Mouse (Mus musculus) CH12.LX (cell line): Measurements from ENCODE around the gene Ston1.

Source experiments
- CHD1 ChIP-seq: IDR thresholded peaks from 2 replicates; pipeline ENCODE4 v1.6.1; 2012; ENCODE audit warnings: low read depth, low read length, improper control_type of control experiment, inconsistent platforms
- CTCF ChIP-seq, 2 experiments: IDR thresholded peaks in 1 of 2; conservative IDR thresholded peaks in 1 of 2; 2 replicates each; pipeline ENCODE4 v1.5.1; 2011 to 2012; ENCODE audit warnings: low read depth in 2 of 2, low read length in 2 of 2, improper control_type of control experiment in 1 of 2, inconsistent platforms in 1 of 2, mild to moderate bottlenecking in 1 of 2, moderate library complexity in 1 of 2
- MAX ChIP-seq: IDR thresholded peaks from 2 replicates; pipeline ENCODE4 v1.6.1; 2011; ENCODE audit warnings: low read length, improper control_type of control experiment
- NELFE ChIP-seq: IDR thresholded peaks from 2 replicates; pipeline ENCODE4 v1.6.1; 2011; ENCODE audit warnings: low read depth, low read length, improper control_type of control experiment
- ZKSCAN1 ChIP-seq: IDR thresholded peaks from 2 replicates; pipeline ENCODE4 v1.6.1; 2012; ENCODE audit warnings: low read depth, inconsistent platforms, low read length, improper control_type of control experiment, borderline replicate concordance

DNA sequence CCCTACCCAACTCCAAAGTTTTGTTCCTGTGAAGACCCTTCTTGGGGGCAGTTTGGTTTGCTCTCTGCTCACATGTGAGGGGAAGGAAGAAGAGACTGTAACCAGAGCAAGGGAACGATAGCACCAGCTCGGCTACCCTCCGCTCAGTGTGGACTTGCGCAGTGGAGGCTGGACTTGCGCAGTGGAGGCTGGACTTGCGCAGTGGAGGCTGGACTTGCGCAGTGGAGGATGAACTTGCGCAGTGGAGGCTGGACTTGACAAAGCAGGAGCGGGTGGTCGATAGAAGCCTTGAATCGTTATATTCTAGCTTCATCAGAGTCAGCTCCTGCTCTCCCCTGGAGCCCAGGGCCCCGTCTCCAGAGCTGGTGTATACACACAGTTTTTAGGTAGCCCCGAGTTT is 27.9 kb downstream of the Ston1 start:
- TF ChIP-seq NELFE (no peak), ZKSCAN1 (no peak), MAX (no peak), CTCF (conservative IDR thresholded peaks at IDR 0.05 in 1 of 2, IDR thresholded peaks at IDR 0.05 in 1 of 2; ENCODE audit: low read depth in 2 of 2, low read length in 2 of 2) (no peak), CHD1 (no peak)
